Mouse (Mus musculus) left cerebral cortex, postnatal 4 days (tissue): ENCODE results near the gene Nt5m. TPM values are rescaled to one million over a fixed set of nuclear protein-coding genes. Genes with fewer than 3 reads are reported as not detected.

Experiments
- DNase-seq: peaks from one replicate; pipeline ENCODE4 v3.0.0-alpha.2; 2022
- intact Hi-C: fragments of 180-260 bp; cut with DNase I; formaldehyde crosslinking; loops from one replicate; pipeline ENCODE4 v1.15.1; 2025
- total RNA-seq, 2 experiments: library from RNA; stranded (reverse); gene quantifications; 2 replicates each; pipeline ENCODE4 v1.2.3; 2021

The Nt5m gene
- total RNA-seq, 2 experiments from 2014 or later: 43.6 to 45.0 TPM

DNA sequence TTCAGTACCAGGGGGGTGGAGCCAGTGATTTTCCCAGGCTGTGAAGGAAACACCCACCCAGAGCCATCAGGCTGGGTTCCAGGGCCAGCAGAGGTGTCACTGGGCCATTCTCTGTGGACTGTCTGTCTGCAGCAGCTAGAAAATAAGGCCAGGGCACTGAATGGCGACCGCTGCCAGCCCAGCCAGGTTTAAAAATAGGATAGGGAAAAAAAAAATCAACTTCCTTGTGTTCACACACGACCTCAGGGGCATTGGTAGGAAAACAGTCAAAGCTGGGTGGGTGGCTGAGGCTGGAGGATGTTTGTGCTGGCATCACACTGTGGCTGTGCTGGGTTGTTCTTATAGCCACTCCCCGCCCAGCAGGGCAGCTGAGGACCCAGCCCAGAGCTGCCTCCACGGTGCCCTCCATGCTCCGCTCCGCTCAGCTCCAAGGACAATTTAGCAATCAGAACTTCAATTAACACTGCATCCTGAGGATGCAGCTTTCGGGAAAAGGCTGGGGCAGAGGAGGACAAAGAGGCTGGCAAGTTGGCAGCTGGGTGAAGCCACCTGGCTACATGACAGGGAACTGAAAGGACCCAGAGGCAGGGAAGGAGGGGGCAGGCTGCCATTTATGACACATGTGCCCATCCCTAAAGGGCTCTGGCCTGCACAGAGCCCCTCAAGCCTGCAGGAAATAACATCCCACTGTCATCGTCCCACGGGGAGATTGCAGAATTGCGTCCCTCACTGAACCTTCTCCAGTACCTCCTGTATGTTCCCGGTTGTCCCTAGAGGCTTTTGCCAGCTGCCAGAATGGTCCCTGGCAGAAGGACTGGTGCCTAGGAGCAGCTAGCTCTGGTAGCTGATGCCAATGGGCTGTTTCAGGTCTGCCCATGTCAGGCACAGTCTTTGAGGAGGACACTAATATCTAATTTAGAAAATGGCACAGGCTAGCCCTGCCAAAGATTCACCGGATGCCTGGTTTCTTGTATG lies 60.8 kb downstream of the Nt5m start:
- intact Hi-C loops: no loop called here
- DNase-seq: peak; percentile 73

DNA sequence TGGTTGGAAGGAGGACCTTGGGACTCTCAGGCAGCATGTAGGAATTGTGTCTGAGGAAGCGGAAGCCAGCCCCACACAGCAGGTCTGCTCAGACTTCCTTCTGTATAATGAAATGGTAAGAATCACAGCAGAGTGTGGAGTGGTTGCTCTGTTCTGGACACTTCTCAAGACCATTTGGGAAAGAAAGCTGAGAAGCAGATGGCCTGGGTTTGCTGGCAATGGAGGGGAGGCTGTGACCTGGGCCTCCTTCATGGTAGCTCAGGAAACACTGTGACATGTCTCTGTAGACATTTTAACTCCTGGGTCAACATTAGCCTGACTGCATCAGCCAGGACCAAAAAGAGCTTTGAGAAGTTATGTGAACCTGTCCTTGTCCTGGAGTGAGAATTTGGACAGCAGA lies 61.7 kb downstream of the Nt5m start:
- intact Hi-C loops: no loop called here
- no peak for DNase-seq

DNA sequence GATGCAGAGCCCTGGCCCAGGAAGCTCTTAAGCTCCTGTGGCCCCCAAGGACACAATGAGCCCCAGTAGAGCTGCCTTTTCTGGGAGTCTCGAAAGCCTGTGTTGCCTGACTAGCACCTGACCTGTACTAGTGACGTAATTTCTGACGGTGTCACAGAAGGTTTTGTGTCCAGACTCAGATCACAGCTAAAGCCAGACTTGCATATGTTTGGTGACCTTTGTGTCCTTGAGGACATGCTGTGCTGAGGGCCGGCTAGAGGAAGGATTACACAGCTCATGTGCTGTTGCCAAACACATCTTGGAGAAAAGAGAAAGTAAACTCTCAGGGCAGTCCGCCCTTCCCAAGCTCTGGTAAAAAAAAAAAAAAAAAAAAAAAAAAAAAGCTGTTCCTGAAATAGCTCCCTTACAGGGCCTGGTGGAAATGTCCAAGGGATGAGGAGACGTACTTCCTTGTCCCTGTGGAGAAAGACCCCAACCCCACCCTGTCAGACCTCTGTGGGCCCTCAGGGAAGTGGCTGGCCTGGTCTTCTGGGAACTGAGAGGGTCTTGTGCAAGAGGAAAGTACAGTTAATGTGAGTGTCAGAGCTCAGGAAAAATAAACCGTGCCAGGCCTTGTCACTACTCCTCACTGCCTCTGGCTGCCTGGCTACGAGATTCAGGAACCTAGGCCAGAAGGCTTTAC lies 62.9 kb downstream of the Nt5m start:
- DNase-seq: no peak
- intact Hi-C loops: no loop called here

DNA sequence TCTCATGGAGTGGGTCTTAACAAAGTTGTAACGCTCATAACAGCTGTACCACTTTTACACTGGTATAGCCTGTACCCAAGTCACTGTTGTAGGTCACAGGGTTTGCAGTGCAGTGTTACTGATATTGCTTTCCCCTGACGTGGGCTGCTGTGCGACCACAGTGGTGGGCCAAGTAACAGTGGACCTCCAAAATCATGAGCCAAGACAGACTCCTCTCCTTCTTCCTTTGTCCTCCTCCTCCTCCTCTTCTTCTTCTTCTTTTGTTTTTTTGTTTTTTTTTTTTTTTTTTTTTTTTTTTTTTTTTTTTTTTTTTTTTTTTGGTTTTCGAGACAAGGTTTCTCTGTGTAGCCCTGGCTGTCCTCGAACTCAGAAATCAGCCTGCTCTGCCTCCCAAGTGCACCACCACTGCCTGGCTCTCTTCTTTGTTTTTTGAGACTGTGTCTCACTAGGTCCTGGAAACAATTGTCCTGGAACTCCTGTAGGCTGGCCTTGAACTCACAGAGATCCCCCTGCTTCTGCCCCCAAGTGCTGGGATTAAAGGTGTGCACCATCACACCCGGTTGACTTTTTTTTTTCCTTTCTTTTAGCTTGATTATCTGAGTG lies 67.4 kb downstream of the Nt5m start:
- no peak for DNase-seq
- intact Hi-C loops: no loop called here

DNA sequence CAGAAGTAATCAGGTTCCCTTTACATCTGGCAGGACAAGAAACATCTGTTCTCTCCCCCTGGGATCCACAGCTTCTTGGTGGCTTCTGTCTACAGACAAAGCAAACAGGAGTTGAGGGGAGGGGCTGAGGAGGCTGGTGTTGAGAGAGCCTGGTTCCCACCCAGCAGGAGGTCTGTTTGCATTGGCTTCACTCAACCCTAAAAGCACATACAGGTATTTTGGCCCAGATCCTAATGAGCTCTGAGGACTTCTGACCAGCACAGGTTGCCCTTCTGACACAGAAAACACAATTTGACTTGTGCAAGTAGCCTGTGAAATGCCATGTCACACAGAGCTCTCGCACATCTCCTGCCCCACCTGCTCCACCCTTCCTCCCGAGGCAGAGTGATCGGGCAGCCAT lies 69.2 kb downstream of the Nt5m start:
- intact Hi-C loops: no loop called here
- DNase-seq: no peak

DNA sequence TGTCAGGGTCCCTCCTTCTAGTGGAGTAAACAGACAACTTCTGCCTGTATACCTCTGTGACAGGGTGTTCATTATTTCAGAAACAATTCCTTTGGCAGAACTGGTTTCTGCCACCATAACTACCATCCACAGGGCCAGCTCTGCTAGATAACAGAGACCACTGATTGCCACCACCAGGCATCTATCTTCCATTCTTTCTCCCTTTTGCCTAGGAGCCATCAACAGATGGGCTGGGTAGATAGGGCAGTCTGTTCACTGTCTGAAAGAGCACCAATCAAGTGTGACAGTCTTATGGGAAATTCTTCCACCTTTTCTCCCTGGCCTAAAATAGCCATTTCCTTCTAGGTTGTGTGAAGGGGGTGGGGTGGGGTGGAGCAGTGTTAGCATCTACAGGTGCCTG lies 71.3 kb downstream of the Nt5m start:
- intact Hi-C loops: no loop called here

DNA sequence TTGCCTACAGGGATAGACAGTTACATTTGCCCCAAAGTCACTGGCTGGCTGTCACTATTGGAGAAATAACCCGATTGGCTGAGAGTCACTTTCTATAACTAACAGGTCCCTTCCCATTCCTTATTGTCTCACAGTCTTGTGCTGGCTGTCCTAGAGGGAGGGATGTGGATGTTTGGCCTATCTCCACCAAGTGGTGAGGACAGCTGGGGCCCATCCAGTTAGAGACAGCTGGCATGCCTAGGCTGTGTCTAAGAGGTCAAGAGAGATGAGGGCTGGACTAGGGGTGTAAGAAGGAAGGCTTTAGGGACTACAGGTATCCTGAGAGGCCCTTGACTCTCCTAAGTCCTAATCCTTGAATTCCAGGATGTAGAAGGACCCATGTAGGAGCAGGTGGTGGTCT lies 72.3 kb downstream of the Nt5m start:
- intact Hi-C loops: no loop called here

More for the DNA sequence above, 71.3 kb downstream of the Nt5m start:
- no peak for DNase-seq

DNA sequence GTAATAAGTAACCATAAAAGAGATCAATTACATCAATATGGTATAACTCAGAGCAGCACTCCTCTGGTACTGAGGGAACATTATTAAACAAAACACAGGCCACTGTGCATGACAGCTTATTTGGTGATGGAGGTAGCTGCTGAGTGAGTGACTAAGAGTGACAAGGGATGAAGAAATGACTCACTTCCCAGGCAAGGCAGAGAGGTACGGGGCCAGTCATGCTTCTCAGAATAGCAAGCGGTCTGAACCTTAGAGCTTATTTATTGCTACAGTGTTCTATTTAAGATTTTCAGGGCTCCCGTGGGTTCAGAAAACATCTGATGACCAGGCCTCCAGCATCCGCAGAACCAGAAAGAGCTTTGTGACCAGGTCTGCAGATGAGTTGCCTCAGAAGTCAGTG lies 74.5 kb downstream of the Nt5m start:
- DNase-seq: no peak
- intact Hi-C loops: no loop called here

More for the DNA sequence above, 72.3 kb downstream of the Nt5m start:
- no peak for DNase-seq

DNA sequence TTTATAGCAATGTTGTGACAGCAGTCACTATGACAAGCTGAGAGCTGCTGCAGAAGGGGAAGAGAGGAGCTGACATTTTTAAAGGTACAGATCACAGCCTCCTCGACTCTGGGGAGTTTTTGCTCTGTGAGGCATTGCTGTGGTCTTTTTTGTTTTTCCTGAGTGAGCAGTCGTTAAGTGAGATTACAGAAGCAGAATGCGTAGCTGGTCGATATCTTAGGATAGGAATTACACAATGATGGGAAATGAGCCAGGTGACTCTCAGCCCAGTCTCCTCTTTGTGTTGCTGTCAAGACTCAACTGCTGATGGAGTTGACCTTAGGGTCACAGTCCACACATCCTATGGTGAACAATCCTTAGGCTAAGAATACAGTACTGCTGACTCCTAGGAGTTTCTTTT lies 78.8 kb downstream of the Nt5m start:
- intact Hi-C loops: no loop called here
- DNase-seq: no peak

DNA sequence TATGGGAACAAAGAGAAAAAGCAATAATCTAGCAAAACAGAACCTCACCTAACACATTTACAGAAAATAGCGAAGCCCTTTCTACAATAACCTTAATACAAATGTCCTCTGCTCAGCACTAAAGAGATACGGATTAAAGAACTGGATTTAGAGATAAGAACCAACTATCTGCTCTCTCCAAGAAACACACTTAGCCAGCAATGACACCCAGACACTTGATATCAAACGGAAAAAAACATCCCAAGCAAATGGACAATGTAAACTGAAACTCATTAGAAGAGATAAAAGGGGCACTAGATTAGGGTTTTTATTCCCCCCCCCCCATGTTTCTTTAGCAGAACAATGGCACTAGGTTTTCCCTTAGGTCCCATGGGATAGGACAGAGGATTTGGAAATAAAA lies 80.2 kb downstream of the Nt5m start:
- no peak for DNase-seq
- intact Hi-C loops: no loop called here

DNA sequence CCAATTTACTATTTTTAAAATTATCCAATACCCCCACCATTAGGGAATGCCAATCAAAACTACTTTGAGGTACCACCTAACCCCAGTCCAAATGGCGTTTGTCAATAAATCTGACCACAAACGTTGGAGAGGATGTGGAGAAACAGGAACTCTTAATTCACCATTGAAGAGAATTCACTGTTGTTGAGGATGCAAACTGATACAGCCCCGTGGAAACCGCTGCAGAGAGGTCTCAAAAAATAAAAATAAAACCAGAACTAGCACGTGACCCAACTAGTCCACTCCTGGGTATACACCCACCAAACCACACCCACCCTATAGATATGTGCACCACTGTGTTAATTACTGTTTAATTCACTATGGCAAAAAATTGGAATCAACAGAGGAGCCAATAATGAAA lies 81.1 kb downstream of the Nt5m start:
- intact Hi-C loops: no loop called here

DNA sequence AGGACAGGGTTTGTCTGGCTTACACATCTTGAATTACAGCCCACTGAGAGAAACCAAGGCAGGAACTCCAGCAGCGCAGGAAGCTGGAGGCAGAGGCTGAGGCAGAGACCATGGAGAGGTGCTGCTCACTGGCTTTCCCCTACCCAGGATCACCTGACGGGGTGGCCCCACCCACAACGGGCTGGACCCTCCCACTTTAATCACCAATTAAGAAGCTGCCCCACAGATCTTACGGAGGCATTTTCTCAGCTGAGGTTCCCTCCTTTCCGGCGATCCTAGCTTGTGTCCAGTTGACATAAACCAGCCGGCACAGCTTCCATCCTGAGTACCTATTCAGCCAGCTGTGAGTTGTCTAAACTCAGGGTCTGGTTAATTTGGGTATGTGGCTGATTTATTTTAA lies 82.0 kb downstream of the Nt5m start:
- intact Hi-C loops: no loop called here
- DNase-seq: no peak

More for the DNA sequence above, 81.1 kb downstream of the Nt5m start:
- no peak for DNase-seq

DNA sequence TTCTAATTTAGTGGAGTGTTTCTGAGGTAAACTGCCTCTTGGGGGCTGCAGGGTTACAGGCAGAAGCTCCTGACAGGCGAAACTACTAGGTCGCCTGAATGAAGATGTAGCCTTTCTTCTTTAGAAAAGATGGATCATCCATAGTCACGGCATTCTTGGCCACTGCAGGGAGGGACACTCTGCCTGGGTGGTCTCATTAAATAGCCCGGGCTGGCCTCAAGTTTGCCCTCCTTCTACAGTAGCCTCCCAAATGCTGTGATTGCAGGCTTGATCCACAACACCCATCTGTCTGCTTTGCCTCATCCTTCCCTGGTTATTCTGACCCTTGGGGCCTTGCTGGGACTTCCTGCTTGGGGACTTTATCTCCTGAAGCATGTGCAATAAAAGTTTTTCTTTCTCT lies 90.8 kb downstream of the Nt5m start:
- intact Hi-C loops: no loop called here
- no peak for DNase-seq

Other genes starting within 250 kb of the Nt5m start
- gene Olfr223, start 246.2 kb upstream of the Nt5m start, total RNA-seq: not detected
- 100 to 1,000 TPM; 270 to 281 TPM for gene Mprip, start 178.1 kb upstream of the Nt5m start, total RNA-seq
- 1 to 10 TPM; 3.0 to 3.8 TPM for gene Pld6, start 51.8 kb upstream of the Nt5m start, total RNA-seq
- gene Flcn, start 29.4 kb upstream of the Nt5m start, total RNA-seq: 10 to 100 TPM; 33.3 to 36.1 TPM
- gene Cops3, start 391 bp downstream of the Nt5m start, total RNA-seq: 10 to 100 TPM; 83.2 to 87.3 TPM
- gene Med9, start 108.8 kb downstream of the Nt5m start, total RNA-seq: 10 to 100 TPM; 23.8 to 25.2 TPM
- 1 to 10 TPM; 1.3 to 1.5 TPM for gene Rasd1, start 125.5 kb downstream of the Nt5m start, total RNA-seq
- gene Pemt, start 207.0 kb downstream of the Nt5m start, total RNA-seq: 1 to 10 TPM; 6.7 to 7.5 TPM